Mouse (Mus musculus): ENCODE results near the gene Gm4778.

- no peak for TF ChIP-seq CTCF (IDR thresholded peaks at IDR 0.05; ENCODE audit: insufficient read depth, low read depth, low read length)
- TF ChIP-seq POLR2A (IDR thresholded peaks at IDR 0.05; ENCODE audit: insufficient read depth, low read depth, low read length), result no peak
These were observed 41.6 kb downstream of the Gm4778 start for GRCm38 (mm10) chr3:94305457-94305856.

All from olfactory bulb, adult 2 months (tissue).